13 mouse cellular contexts compared by ENCODE assay signal in the genomic region with DNA sequence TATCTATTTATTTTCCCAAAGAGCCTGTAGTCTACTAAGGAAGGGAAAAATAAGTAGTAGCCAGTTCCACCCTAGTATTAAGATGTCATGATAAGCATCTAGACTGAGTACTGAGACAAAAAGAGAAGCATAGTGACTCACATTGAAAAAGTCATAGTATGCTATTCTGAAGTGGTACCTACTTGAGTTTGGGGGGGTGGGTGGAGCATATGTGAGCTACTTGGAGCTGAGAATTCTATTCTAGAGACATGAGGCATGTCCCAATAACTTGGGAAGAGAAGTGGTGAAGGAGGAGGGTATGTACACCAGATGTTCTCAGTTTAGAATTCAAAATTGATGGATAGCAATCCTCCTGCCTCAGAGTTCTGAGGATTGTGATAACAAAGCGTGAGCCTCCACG.
"Had no signal": no experiment of that assay in that cellular context is flagged by ENCODE, and none has a peak within 500 bp of the region (broad histone marks: within the 10 kb centered on the region; RNA-seq: fewer than 3 reads in every experiment).

No protein-coding gene starts in this region.

- DNase-seq: liver, embryonic 13.5 days; liver, postnatal 0 days; lung, adult 2 months; lung, postnatal 14 days; lung, postnatal 36 days; right cerebral cortex, postnatal 25 days; right cerebral cortex, postnatal 4 days; spleen, adult 18-20 months; thymus, adult 2 months; thymus, postnatal 25 days had no signal

- ATAC-seq: liver, postnatal 0 days; lung, postnatal 0 days; midbrain, embryonic 13.5 days; midbrain, embryonic 15.5 days had no signal
